Mouse (Mus musculus): Measurements from ENCODE around the gene Mfsd4b1. TPM values are rescaled to one million over a fixed set of nuclear protein-coding genes. Genes with fewer than 3 reads are reported as not detected.

Gene Mfsd4b1
- polyA plus RNA-seq, 1 experiment: not detected

DNA sequence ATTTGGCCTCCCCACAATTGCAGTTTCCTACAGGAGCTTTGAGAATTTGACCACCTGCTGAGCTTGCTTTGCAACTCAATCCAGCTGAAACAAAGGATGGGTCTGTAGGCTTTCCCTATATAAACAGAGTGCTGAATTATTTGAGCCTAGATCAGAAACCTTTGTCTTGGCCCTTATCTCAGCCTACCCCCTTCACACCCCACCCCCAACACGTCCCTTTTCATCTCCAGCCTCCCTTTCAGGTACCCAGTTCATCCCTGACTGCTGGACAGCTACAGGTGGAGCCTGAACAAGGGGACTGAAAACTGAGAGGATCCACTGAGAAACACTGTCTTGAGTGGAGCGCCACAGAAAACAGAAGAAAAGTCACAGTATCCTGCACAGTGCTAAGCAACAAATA, 49.3 kb downstream of the Mfsd4b1 start:
- DNase-seq (ENCODE audit: low read depth, low spot score): no peak
- WGBS: 51% methylated on average over 2 of the region's 2 CpGs

DNA sequence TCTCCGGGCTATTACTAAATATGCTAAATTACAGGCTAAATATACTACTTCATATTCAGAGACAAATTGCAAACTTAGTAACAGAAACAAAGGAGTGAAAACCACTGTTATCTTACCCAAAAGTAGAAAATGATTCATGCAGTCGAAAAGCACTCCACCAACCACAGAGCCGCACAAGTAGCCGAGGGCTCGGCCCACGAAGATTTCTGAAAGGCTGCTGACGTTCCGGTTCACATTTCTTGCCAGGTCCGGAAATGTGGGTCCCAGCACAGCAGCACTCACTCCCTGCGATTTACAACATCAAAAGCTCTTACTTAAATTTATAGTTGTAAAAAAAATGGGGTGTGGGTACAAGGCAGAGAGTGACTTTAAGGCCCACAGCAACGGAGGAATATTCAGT, 50.1 kb downstream of the Mfsd4b1 start:
- no peak for DNase-seq (ENCODE audit: low read depth, low spot score)
- 68% methylated on average over 11 of the region's 11 CpGs for WGBS

DNA sequence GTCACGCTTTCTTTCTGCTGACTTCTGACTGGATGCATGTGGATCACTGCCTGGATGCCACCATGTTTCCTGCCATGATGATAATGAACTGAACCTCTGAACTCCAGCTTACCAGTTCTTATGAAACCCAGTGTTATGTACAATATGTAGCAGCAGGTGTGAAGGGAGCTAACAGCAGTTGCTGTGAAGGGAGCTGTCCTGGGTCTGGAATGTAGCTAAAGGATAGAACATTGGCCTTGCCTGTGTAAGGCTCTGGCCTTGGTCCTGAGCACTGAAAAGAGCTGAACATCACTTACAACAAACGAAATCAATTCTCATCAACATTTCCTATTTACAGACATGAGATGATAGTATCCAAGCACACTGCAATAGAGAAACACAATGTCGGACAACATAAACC, 57.6 kb downstream of the Mfsd4b1 start:
- DNase-seq (ENCODE audit: low read depth, low spot score): no peak
- WGBS: 84% methylated on average over 3 of the region's 3 CpGs

DNA sequence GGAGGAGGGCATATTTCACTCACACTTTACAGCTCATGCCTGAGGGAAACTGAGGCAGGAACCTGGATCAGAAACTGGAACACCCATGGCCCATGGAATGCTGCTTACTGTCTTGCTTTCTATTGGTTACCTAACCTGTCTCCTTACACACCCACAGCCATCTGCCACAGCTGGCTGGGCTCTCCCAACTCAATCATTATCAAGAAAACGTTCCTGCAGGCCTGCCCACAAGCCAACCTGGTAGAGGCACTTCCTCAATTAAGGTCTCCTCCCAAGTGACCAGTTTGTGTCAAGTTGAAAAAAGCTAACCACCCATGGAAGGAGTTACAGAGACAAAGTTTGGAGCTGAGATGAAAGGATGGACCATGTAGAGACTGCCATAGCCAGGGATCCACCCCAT, 63.2 kb downstream of the Mfsd4b1 start:
- DNase-seq (ENCODE audit: low read depth, low spot score): no peak
- 12% methylated on average over 1 of the region's 1 CpGs for whole genome bisulfite sequencing

DNA sequence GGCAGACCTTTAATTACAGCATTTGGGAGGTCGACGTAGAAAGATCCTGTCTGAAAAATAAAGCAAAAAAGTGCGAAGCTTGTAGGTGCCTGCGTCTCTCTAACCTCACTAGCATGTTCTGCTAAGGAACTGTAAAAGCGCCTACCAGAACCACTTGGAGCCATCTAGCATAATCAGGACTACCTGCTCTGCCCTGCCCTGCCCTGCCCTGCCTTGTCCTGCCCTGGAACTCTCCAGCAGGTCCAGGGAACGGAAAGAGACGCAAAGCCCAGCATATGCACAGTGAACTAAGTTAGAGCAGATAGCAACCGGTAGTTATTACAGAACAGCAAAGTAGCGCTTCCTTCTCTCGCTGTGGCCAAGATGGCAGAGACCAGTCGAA, 64.6 kb downstream of the Mfsd4b1 start:
- WGBS: 32% methylated on average over 11 of the region's 11 CpGs

DNA sequence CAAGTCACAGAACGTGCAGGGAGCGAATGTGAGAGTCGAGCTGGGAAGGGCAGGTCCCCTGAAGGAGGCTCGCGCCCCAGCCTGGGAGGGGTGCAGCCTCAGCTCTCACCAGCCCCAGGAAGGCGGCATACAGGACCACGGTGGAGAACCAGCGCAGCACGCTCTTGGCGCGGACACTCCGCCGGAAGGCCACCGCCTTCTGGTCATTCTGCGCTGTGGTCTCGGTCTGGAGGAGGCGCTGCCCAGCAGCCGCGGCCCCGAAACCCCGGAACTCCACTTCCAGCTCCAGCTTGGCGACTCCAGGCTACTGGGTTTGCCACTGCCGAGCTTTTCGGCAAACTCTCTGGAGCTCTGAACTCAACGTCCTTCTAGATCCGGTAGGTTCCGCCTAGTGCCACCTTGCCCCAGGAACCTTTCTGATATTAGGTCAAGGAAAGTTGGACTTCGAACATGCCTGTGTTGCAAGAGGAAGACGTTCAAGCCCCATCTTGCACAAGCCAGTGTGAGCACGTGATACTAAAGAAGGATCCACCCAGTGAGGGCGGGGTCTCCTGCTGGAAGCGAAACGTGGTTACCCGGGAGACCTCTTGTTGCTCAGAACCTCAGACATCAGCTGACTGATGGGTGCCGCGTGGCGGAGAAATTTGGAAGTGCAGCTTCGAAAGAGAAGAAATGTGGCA, 65.2 kb downstream of the Mfsd4b1 start, which contains the start of gene Mfsd4b3:
Gene Mfsd4b3 (minus strand): TSS at position 393 of the 680 bp plus-strand sequence.
- WGBS: under 1% methylated on average over 38 of the region's 38 CpGs
- peak; percentile 98 for DNase-seq (ENCODE audit: low read depth, low spot score)

More for the DNA sequence above, 64.6 kb downstream of the Mfsd4b1 start:
- DNase-seq (ENCODE audit: low read depth, low spot score): no peak

DNA sequence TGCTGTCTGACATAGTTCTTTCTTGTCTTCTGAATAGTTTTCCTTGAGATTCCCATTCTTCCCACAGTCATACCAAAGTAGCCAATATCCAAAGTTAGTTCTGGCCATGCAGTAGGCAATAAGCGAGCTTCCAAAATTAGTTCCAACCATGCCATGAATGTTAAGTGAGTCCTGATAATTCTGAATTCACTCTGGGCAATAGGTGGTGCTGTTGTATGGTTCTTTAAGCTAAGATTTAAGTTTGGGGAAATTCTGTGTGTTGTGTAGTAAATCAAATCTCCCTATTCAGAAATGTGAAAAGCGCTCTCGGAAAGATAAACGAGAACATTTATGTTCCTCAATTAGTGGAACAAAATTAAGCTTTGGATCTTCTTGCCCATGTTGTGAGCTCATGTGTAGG, 66.8 kb downstream of the Mfsd4b1 start:
- DNase-seq (ENCODE audit: low read depth, low spot score): no peak
- 80% methylated on average over 4 of the region's 4 CpGs for WGBS

DNA sequence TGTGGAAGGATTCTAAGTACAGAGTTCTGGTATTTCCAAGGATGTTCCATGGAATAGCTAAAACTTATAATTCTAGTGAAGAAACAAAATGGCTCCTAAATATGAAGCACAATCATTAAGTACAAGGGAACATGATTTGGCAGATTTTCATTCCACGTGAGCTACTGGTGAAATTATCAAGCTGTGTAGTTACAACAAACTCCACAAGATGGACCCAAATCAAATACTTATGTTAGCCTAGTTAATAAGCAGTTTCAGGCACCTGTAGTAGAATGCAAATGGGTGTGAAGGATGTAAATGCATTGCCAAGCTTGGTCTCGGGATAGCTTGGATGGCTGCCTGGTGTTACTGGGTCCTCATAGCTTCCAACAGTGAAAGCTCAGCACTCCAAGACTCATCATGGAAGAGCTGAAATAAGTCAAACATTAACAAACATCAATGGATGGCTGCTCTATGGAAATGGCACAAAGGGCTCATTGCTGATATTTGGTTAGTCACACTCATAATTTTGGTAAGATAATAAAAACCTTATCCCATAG, 68.7 kb downstream of the Mfsd4b1 start:
- whole genome bisulfite sequencing: 25% methylated on average over 2 of the region's 2 CpGs
- DNase-seq (ENCODE audit: low read depth, low spot score): no peak

DNA sequence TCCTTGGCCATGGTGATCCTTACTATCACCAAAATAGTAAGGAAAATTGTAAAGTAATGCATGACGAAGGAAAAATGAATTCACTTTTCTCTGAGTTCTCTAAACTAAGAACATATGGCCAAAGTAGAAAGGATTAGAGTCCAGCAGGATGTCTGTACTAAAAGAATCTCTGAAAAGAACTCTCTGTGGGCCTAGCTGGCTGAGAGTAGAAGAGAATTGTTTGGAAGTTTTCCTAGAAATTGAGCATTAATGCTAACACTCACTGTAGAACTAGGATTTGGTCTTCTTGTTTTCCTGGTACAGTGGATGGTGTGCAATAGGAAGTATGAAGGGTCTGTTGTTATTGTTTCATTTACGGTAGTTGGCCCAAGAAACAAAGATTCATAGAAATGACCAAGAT, 69.9 kb downstream of the Mfsd4b1 start:
- 81% methylated on average over 2 of the region's 2 CpGs for WGBS
- DNase-seq (ENCODE audit: low read depth, low spot score): no peak

Other genes with a start within 250 kb of the Mfsd4b1 start
- 0.99 and 1.5 TPM in 2 replicates for gene Mfsd4b4, start 126.0 kb downstream of the Mfsd4b1 start, polyA plus RNA-seq (2012; rRNA removed)
- 10.7 and 29.8 TPM in 2 replicates for gene Mfsd4b2, start 98.3 kb downstream of the Mfsd4b1 start, polyA plus RNA-seq (2012; rRNA removed)
- gene Mfsd4b3, start 65.1 kb downstream of the Mfsd4b1 start, polyA plus RNA-seq (2012; rRNA removed): 11.3 and 20.8 TPM in 2 replicates
- gene Mfsd4b5, start 38.6 kb downstream of the Mfsd4b1 start, polyA plus RNA-seq (2012; rRNA removed): 0.57 and 1.2 TPM in 2 replicates
- gene Slc16a10, start 117.0 kb upstream of the Mfsd4b1 start, polyA plus RNA-seq (2012; rRNA removed): 32.4 and 108 TPM in 2 replicates
- gene Rpf2, start 221.8 kb upstream of the Mfsd4b1 start, polyA plus RNA-seq (2012; rRNA removed): 3.0 and 3.6 TPM in 2 replicates
- gene Gtf3c6, start 232.8 kb upstream of the Mfsd4b1 start, polyA plus RNA-seq (2012; rRNA removed): 6.4 and 8.0 TPM in 2 replicates